Mouse (Mus musculus): ENCODE data around the gene Orai3. TPM values are rescaled to one million over a fixed set of nuclear protein-coding genes. Genes with fewer than 3 reads are reported as not detected.

Gene Orai3
- total RNA-seq, 2 experiments from 2014 or later = 30.1 to 31.5 TPM

DNA sequence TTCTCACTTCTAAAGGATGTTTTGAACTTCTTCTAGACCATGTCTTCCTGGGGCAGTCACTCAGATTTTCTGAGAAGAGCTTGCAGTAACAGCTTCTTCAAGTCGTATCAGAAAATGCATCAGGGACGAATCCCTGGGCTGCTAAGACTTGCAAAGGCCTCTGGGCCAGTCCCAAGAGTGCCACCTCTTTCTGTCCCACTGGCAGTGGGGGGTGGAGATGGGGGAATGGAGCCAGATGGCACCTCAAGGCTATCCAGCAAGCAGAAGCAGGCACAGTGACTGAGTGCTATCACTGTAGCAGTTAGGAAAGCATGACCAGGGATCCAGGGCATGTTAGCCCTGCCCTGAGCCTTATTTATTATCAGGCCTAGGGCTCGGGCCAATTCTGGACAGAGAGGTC is 42.7 kb downstream of the Orai3 start:
- no peak for TF ChIP-seq CTCF (conservative IDR thresholded peaks at IDR 0.05)
- Histone ChIP-seq H3K27ac (no peak overlapping the region; the same call in 1 of the 2 replicates), H3K4me3 (no peak overlapping the region)
- no peak for DNase-seq (ENCODE audit: low spot score in 2 of 2)

DNA sequence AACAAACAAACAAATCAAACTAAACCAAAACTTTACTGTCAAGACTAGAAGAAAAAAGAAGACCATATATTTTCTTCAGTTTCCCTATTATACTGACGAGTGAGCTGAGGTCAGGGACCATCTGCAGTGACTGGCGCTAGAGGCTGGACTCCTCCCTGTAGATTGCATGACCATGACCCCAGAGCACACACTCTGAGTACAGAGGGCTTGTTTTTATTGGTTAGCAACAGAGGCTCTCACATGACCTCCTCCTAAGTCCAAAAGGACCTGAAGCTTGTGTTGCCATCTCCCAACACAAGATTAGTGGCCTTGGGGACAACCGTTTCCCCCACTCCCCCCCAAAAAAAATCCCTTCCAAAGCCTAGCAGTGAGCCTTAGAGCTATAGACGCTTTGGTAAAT is 44.2 kb downstream of the Orai3 start:
- H3K27ac ChIP-seq = peak overlapping the region; percentile 85
- no peak overlapping the region for H3K4me3 ChIP-seq
- no peak for DNase-seq (ENCODE audit: low spot score in 2 of 2)
- TF ChIP-seq CTCF (conservative IDR thresholded peaks at IDR 0.05) = no peak

DNA sequence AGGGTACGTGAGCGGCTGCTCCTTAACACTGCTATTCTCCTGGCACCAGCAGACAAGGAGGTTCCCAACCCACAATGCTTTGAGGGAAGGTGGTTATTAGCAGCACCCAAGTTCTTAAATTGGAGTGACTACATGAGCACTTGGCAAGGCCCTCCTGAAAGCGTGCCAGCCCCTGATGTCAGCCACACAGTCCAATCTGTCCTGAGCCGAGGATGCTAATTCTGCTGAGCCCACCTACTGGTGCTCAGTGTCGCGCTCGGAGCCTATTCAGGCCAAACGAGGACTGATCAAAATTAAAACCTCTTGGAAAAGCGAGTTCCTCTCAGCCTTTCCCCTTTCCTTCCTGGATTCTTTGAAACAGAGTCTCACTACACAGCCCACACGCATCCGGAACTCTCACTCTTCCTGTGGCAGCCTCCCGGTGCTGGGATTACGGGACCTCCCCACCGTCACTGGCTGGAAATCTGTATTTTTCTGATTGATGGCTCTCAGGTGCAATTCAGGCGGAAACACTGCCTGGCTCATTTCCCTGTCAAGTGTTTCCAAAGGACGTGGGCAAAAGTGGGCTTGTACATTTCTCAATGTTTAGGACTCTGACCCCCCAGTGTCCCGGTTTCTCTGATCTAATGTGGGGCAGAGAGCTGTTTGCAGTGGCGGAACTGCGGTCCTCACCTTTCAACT is 44.8 kb downstream of the Orai3 start:
- H3K4me3 ChIP-seq = peak overlapping the region; percentile 28
- peak; percentile 8; the same call in 1 of the 2 replicates for TF ChIP-seq CTCF (conservative IDR thresholded peaks at IDR 0.05)
- peak overlapping the region; percentile 85 for H3K27ac ChIP-seq
- peak; percentile 79 to 81 for DNase-seq (ENCODE audit: low spot score in 2 of 2)

DNA sequence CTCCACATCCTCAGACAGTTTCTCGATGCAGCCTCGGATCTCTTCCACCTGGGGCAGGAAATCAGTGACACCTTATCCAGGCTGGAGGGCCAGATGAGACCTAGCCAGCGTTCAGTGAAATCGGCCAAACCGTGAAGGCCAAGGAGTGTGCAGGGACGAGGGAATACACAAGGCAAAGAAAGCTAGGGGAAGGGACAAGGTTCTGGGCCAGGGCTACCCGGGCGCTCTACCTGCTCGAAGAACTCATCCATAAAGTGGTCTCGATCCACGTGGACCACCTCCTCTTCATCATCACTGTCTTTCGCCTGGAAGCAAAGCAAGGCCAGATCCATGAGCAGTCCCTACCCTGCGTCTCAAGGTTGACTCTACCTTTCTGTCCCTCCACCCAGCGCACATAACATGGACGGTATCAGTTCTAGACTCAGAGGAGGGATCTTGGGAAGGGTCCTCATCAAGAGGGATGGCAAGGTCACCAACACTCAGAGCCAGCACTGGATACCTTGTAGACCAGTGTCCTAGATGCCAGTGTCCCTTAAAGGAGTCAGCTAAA is 45.6 kb downstream of the Orai3 start:
- peak overlapping the region; percentile 85 for H3K27ac ChIP-seq
- TF ChIP-seq CTCF (conservative IDR thresholded peaks at IDR 0.05) = no peak
- no peak overlapping the region for H3K4me3 ChIP-seq

DNA sequence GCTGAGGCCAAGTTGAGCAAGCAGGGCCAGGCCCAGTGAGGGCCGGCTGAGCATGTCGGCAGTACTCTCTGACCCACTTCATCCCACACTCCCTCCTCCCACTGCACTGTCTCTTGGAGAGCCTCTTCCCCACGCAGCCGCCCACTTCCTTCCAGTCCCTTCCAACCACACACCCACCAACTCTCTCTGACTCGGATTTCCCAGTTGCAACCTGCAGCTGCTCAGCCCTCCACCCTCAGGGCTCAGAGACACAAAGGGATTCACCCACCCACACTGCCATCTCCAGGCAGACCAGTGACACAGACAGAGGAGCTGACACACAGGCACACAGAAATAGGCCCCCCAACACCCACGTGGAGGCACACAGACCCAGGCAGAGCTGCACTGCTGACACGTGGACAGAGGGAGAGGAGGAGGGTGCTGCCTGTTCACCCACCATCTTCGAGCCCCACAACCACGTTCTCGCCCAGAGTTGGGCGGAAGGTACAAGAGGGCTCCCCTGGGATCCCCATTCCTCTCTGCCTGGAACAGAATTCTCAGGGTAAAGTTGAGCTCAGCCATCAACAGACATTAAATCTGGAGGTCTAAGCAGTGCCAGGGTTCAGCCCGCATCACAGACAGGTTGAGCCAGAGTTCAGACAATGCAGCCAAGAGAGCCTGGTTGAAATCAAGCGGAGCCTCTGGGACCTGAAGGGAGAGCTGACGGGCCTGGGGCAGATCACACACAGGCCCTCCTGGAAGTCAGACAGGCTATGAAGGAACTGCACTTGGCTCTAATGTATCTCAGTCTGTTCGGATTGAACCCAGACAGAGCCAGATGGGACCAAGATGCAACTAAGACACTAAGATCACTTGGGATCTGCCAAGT is 46.6 kb downstream of the Orai3 start:
- Histone ChIP-seq H3K27ac (peak overlapping the region; percentile 85), H3K4me3 (no peak overlapping the region)
- TF ChIP-seq CTCF (conservative IDR thresholded peaks at IDR 0.05) = peak; percentile 47
- DNase-seq (ENCODE audit: low spot score in 2 of 2) = peak; percentile 61 to 78

More for the DNA sequence above, 45.6 kb downstream of the Orai3 start:
- no peak for DNase-seq (ENCODE audit: low spot score in 2 of 2)

DNA sequence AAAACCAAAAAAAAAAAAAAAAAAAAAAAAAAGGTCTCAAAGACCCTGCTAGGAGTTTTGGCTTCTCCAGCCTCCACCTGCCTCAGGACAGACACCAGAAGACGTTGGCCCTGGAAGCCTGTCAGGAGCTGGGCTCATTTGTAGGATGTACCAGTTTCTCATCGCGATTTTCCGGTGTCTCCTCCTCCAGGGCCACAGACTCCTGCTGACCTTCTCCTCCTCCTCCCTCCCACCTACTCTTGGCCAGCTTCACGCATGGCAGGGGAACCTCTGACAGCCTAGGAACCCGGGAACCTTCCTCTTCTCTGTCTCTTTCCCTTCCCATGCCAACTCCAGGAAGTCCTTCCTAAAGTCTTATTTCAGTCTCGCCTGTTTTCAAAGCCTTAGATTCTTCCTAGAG is 47.4 kb downstream of the Orai3 start:
- Histone ChIP-seq H3K27ac (peak overlapping the region; percentile 51), H3K4me3 (no peak overlapping the region)
- no peak for DNase-seq (ENCODE audit: low spot score in 2 of 2)
- no peak for TF ChIP-seq CTCF (conservative IDR thresholded peaks at IDR 0.05)

DNA sequence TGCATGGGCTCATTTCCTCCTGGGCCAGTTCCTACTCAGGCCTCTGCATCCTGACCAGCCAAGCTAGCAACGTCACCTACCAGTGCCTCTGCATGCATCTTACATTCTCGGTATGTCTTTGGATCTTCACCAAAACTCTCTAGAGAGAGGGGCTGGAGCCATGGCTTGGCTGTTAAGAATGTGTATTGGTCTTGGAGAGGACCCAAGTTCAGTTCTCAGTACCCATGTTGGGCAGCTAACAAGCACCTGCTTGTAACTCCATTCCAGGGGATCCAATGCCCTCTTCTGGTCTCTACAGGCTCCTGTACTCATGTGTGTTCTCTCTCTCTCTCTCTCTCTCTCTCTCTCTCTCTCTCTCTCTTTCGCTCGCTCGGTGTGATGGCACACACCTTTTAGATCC is 48.2 kb downstream of the Orai3 start:
- no peak for TF ChIP-seq CTCF (conservative IDR thresholded peaks at IDR 0.05)
- Histone ChIP-seq H3K27ac (peak overlapping the region; percentile 51), H3K4me3 (no peak overlapping the region)
- DNase-seq (ENCODE audit: low spot score in 2 of 2) = no peak

DNA sequence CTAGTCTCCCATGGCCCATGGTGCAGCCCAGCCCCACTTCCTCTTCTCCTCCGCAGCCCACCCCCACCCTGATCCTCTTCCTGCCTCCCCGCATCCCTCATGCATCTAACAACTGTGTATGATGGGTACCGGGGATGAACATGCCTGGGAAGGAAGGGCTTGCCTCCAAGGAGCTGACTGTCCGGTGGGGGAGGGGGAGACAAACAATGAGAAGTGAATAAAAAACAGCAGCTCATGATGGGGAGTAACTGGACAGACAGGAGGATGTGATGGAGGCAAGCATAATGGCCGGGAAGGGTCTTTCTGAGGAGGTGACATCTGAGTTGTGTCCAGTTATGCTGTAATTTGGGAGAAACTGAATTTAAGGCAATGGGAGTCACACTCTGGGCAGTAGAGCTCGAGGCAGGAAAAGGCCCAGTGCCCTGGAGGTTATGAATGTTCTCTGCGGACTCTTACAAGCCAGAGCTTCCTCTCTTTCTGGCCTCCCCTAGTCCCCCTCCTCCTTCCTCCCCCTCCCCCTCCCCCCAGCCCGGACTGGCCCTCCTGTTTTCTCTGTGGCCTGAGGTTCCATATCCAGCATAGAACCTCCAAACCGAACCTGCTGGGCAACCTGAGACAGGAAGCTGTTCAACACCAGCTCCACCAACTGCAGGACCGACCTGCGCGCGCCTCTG is 51.4 kb downstream of the Orai3 start:
- DNase-seq (ENCODE audit: low spot score in 2 of 2) = no peak
- TF ChIP-seq CTCF (conservative IDR thresholded peaks at IDR 0.05) = no peak
- H3K4me3 ChIP-seq = no peak overlapping the region
- H3K27ac ChIP-seq = no peak overlapping the region

DNA sequence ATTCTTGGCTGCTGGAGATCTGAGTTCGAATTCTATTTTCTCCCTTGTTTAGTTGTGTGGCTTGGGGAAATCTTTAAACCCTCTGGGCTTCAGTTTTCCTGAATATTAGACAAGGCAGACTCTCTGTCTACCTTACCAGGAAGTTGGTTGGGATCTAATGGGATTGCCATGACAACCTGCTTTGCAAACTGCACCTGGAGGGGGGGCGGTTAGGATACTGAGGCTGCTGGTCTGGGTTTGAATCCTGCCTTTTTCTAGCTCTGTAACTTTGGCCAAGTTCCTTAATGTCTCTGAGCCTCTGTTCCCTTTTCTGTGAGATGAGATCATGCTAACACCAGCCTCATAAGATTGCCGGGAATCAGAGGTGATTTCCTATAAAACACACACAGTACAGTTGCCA is 52.9 kb downstream of the Orai3 start:
- TF ChIP-seq CTCF (conservative IDR thresholded peaks at IDR 0.05) = no peak
- no peak for DNase-seq (ENCODE audit: low spot score in 2 of 2)
- Histone ChIP-seq H3K27ac (peak overlapping the region; percentile 84; the same call in 1 of the 2 replicates), H3K4me3 (peak overlapping the region; percentile 61)

DNA sequence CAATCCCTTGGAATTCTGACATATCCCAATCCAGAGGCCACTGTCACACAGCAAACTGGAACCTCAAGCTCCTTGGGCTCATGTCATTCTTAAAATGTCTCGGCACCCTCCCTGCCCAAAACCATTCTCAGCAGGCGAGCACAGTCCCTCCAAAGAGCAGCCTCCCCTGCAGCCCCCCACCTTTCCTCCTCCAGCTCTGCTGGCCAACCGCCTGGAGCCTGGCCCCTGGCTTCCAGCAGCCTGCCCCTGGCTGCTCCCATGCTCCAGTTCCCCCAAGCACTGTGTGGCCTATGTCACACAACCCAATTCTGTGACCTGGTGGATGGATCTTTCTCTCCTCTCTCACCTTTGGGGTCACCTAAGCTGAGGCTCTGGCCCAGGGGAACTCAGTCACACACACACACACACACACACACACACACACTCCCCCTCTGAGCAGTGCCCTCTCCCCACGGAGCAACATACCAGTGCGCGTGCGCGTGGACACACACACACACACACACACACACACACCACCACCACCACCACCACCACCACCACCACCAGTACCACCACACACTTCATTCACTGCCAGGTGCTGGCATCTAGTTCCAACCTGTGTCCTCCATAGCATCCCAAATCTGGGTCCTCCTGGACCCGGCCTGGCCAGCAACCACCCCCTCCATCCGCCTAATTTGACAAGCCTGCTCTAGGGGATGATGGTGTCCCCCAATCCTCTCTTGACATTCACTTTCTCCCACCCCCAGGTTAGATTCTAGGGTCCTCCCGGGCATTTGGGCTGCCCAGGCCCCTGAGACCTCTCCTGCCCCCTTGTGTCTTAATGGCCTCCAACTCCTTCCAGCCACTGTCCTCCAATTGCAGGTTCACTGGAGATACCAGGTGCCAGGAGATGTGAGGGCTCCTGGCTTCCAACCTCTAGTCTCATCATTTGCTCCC is 53.9 kb downstream of the Orai3 start:
- peak overlapping the region; percentile 96 for H3K27ac ChIP-seq
- peak overlapping the region; percentile 75 for H3K4me3 ChIP-seq
- TF ChIP-seq CTCF (conservative IDR thresholded peaks at IDR 0.05) = peak; percentile 40
- peak in 1 of 2 experiments; percentile 52 for DNase-seq (ENCODE audit: low spot score in 2 of 2)

DNA sequence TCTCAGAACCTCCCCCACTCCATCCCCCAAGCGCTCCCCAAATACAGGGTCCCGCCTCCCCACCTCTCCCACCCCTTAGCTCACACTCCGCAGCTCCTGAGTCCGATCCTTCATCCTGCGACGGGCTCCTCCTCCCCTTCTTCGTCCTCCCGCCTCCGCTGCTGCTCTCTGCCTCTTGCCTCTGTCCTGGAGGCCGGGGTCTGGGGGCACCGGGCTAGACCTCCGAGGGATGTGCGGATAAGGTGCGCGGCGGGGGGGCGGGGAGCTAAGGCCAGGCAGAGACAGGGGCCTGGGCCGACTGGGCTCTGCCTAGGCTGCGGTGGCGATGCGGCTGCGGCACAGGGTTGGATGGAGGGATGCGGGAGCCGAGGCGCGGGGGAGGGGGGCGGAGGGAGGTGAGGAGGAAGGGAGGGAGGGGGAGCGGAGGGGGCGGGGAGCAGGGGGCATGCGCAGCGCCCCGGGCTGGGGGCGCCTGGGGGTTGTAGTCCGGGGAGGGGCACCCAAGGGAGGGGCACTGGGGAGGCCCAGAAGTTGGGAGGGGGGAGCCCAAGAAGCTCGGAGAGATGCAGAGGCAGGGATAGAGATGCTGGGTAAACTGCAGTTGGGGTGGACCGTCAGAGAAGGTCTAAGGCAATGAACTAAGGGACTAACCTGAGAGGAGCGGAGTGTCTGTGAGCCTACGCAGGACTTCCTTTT is 54.7 kb downstream of the Orai3 start, which contains the start of the genes Stx4a and Stx1b:
Gene Stx4a, plus strand, starts transcription at position 119 of the 696 bp plus-strand sequence.
Gene Stx1b, minus strand, starts transcription at position 374 of the 696 bp plus-strand sequence.
- no peak for TF ChIP-seq CTCF (conservative IDR thresholded peaks at IDR 0.05)
- peak; percentile 72 to 77 for DNase-seq (ENCODE audit: low spot score in 2 of 2)
- H3K27ac ChIP-seq = peak within 1 kb of the TSS; percentile 96

More for the DNA sequence above, 54.7 kb downstream of the Orai3 start, which contains the start of the genes Stx4a and Stx1b:
- H3K4me3 ChIP-seq = peak within 1 kb of the TSS; percentile 75

Other genes starting within 250 kb of the Orai3 start
- gene Tmem265, start 208.4 kb upstream of the Orai3 start, total RNA-seq (2021) = not detected
- gene Phkg2, start 196.5 kb upstream of the Orai3 start, total RNA-seq (2021) = 10 to 100 TPM; 80.4 to 84.2 TPM
- gene Ccdc189, start 181.2 kb upstream of the Orai3 start, total RNA-seq (2021) = 10 to 100 TPM; 11.5 to 12.9 TPM
- gene Rnf40, start 181.0 kb upstream of the Orai3 start, total RNA-seq (2021) = 10 to 100 TPM; 69.5 to 72.8 TPM
- gene Zfp629, start 154.0 kb upstream of the Orai3 start, total RNA-seq (2021) = 10 to 100 TPM; 21.8 to 22.5 TPM
- 10 to 100 TPM; 20.1 to 26.6 TPM for gene Bcl7c, start 60.9 kb upstream of the Orai3 start, total RNA-seq (2021)
- 1 to 10 TPM; 1.9 to 3.1 TPM for gene Ctf1, start 57.1 kb upstream of the Orai3 start, total RNA-seq (2021)
- not detected for gene Ctf2, start 37.6 kb upstream of the Orai3 start, total RNA-seq (2021)
- 10 to 100 TPM; 53.8 to 59.7 TPM for gene Fbxl19, start 25.3 kb upstream of the Orai3 start, total RNA-seq (2021)
- gene Setd1a, start 6.9 kb downstream of the Orai3 start, total RNA-seq (2021) = 10 to 100 TPM; 44.5 to 49.4 TPM
- 1 to 10 TPM; 1.4 to 3.3 TPM for gene Gm49388, start 15.8 kb downstream of the Orai3 start, total RNA-seq (2021)
- gene Hsd3b7, start 30.8 kb downstream of the Orai3 start, total RNA-seq (2021) = 1 to 10 TPM; 7.0 to 8.8 TPM
- 10 to 100 TPM; 60.2 to 64.6 TPM for gene Stx4a, start 54.5 kb downstream of the Orai3 start, total RNA-seq (2021)
- gene Stx1b, start 54.7 kb downstream of the Orai3 start, total RNA-seq (2021) = 100 to 1,000 TPM; 336 to 351 TPM
- gene Zfp646, start 106.4 kb downstream of the Orai3 start, total RNA-seq (2021) = 10 to 100 TPM; 33.3 to 35.8 TPM
- 10 to 100 TPM; 24.3 to 25.7 TPM for gene Zfp668, start 107.0 kb downstream of the Orai3 start, total RNA-seq (2021)
- gene Prss53, start 121.2 kb downstream of the Orai3 start, total RNA-seq (2021) = 1 to 10 TPM; 2.8 to 3.1 TPM
- not detected for gene Gm21974, start 125.6 kb downstream of the Orai3 start, total RNA-seq (2021)
- gene Vkorc1, start 125.8 kb downstream of the Orai3 start, total RNA-seq (2021) = 10 to 100 TPM; 26.3 to 26.6 TPM
- gene Bckdk, start 134.3 kb downstream of the Orai3 start, total RNA-seq (2021) = 10 to 100 TPM; 36.9 to 41.7 TPM
- 10 to 100 TPM; 31.7 to 34.3 TPM for gene Kat8, start 142.7 kb downstream of the Orai3 start, total RNA-seq (2021)
- gene Prss8, start 160.3 kb downstream of the Orai3 start, total RNA-seq (2021) = under 1 TPM; 0.20 to 0.66 TPM
- 10 to 100 TPM in 1 of 2 experiments, 1 to 10 TPM in 1; 9.7 to 10.6 TPM for gene Prss36, start 176.9 kb downstream of the Orai3 start, total RNA-seq (2021)
- gene Fus, start 197.6 kb downstream of the Orai3 start, total RNA-seq (2021) = 100 to 1,000 TPM; 345 to 392 TPM
- 1 to 10 TPM; 1.9 to 3.0 TPM for gene Pycard, start 224.1 kb downstream of the Orai3 start, total RNA-seq (2021)
- 1 to 10 TPM in 1 of 2 experiments, under 1 TPM in 1; 0.77 to 1.0 TPM for gene Trim72, start 234.1 kb downstream of the Orai3 start, total RNA-seq (2021)